Mouse (Mus musculus) liver, embryonic 14.5 days (tissue): ENCODE measurements around the gene Armh3. TPM values are rescaled to one million over a fixed set of nuclear protein-coding genes. Genes with fewer than 3 reads are reported as not detected.

Source experiments
- ATAC-seq: fragments of 200-750 bp; cut with Nextera tagmentation; 2 replicates; pipeline ENCODE4 v1.8.0; 2017; ENCODE audit warnings: moderate number of reproducible peaks, mild to moderate bottlenecking, moderate library complexity; ENCODE audit not compliant: insufficient read depth
- DNase-seq, 3 experiments: peaks; one replicate each; pipeline ENCODE4 v3.0.0-alpha.2; 2012 to 2013; ENCODE audit warnings: low read depth in 3 of 3, low spot score in 3 of 3
- H3K27ac ChIP-seq: fragments of 300-500 bp; sonication (generic); 2 replicates; pipeline ENCODE4 v1.5.1; 2014; ENCODE audit warnings: moderate library complexity, mild to moderate bottlenecking, control low read depth, inconsistent platforms
- H3K27me3 ChIP-seq: fragments of 300-500 bp; sonication (generic); 2 replicates; pipeline ENCODE4 v1.6.1; 2014; ENCODE audit warnings: mild to moderate bottlenecking, low read length, moderate library complexity; ENCODE audit not compliant: control insufficient read depth, insufficient read depth
- H3K36me3 ChIP-seq: fragments of 300-500 bp; sonication (generic); replicated peaks from 2 replicates; pipeline ENCODE4 v1.6.1; 2014; ENCODE audit warnings: low read depth; ENCODE audit not compliant: control insufficient read depth, insufficient read depth
- H3K4me1 ChIP-seq, 2 experiments: fragments of 200-500 bp in 1 of 2; fragments of 300-500 bp in 1 of 2; sonication (generic) in 1 of 2; replicated peaks; 2 replicates each; pipeline ENCODE4 v1.6.1; 2012 to 2014; ENCODE audit warnings: antibody characterized with exemption in 1 of 2, inconsistent platforms in 1 of 2, low read length in 1 of 2; ENCODE audit not compliant: control insufficient read depth in 2 of 2, insufficient read depth in 2 of 2
- H3K4me2 ChIP-seq: fragments of 300-500 bp; sonication (generic); 2 replicates; pipeline ENCODE4 v1.6.1; 2014; ENCODE audit warnings: low read depth, mild to moderate bottlenecking, control low read depth, moderate library complexity
- H3K4me3 ChIP-seq, 2 experiments: fragments of 200-500 bp in 1 of 2; fragments of 300-500 bp in 1 of 2; sonication (generic) in 1 of 2; 2 replicates each; pipeline ENCODE4 v1.5.1; 2012 to 2014; ENCODE audit warnings: low read depth in 2 of 2, low read length in 2 of 2, mild to moderate bottlenecking in 2 of 2, control low read depth in 1 of 2, inconsistent platforms in 1 of 2, moderate library complexity in 1 of 2; ENCODE audit not compliant: insufficient read depth in 1 of 2
- H3K9ac ChIP-seq: fragments of 300-500 bp; sonication (generic); replicated peaks from 2 replicates; pipeline ENCODE4 v1.6.1; 2014; ENCODE audit warnings: mild to moderate bottlenecking, control low read depth, moderate library complexity
- H3K9me3 ChIP-seq: fragments of 300-500 bp; sonication (generic); 2 replicates; pipeline ENCODE4 v1.6.1; 2016; ENCODE audit warnings: low read length, mixed read lengths; ENCODE audit not compliant: control insufficient read depth
- CTCF ChIP-seq: IDR thresholded peaks from 2 replicates; pipeline ENCODE4 v1.5.1; 2016; ENCODE audit warnings: antibody characterized with exemption, low read depth, control low read depth
- EP300 ChIP-seq: IDR thresholded peaks from 2 replicates; pipeline ENCODE4 v1.6.1; 2016; ENCODE audit warnings: antibody characterized with exemption, low read depth
- WGBS: fragments of 180-500 bp; shearing (Covaris S2); extraction: QIAGEN DNeasy Blood & Tissue Kit; methylation state at CpG from one replicate; pipeline ENCODE4 v1.1.7; 2014; ENCODE audit not compliant: insufficient replicate concordance; 5-methylcytosine and 5-hydroxymethylcytosine counted together
- polyA plus RNA-seq, 2 experiments: library from polyadenylated mRNA; depleted of rRNA in 1 of 2; stranded (reverse) in 1 of 2; unstranded in 1 of 2; fragments of >200 nt; fragmentation: Nextera tagmentation in 1 of 2; extraction: Ambion mirVana in 1 of 2; gene quantifications; 2 replicates each; pipeline versions ENCODE4 v1.2.1 to v1.2.3; 2012 to 2014

Gene Armh3
- polyA plus RNA-seq, 2 experiments: 2.2 to 2.8 TPM

DNA sequence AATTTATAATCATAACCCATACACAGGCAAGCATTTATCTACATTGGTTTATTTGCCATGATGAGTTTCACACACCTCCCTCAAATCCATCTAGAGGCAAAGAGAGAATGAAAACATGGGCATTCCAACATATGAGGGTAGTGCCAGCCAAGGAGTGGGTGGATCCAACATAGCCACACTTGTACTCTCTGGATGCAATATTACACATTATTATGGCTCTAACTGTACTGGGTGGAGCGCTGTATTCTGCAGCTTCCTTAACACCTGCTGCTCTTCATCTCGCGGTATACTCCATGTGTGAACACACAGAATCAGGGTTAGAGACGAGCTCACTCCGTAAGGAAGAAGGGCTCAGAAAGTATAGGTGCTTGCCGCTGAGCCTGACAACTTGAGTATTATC lies 79.9 kb downstream of the Armh3 start:
- no peaks in the 10 kb centered on the region for H3K9me3 ChIP-seq
- H3K4me3 ChIP-seq: no peak overlapping the region
- no peaks in the 10 kb centered on the region for H3K36me3 ChIP-seq
- no peak overlapping the region for H3K27ac ChIP-seq
- H3K27me3 ChIP-seq: no peaks in the 10 kb centered on the region
- no peak overlapping the region for H3K9ac ChIP-seq
- ATAC-seq (no peak), DNase-seq (no peak)
- H3K4me1 ChIP-seq: no peaks in the 10 kb centered on the region
- H3K4me2 ChIP-seq: no peak overlapping the region
- TF ChIP-seq EP300 (no peak), CTCF (no peak)
- 79% methylated on average over 6 of the region's 6 CpGs for WGBS

DNA sequence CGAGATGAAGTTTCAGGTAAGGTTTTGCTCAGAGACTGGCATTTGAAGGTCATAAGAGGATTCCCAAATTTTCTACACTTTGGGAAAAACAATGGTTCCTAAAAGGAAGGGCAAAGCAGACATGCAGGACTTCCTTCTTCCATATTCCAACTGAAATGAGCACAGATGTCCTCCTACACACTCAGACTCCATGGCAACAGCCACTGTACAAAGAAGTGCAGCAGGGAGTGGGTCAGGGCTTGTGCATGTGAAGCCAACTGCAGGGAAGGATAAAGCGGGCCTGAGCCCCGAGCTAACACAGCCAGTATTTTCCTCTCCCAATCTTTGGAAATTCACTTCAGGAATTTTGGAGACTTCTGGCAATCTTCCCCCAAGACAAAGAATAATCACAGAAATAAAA lies 80.4 kb downstream of the Armh3 start:
- Histone ChIP-seq H3K4me3 (no peak overlapping the region), H3K9ac (no peak overlapping the region), H3K27me3 (no peaks in the 10 kb centered on the region), H3K4me1 (no peaks in the 10 kb centered on the region), H3K36me3 (no peaks in the 10 kb centered on the region), H3K9me3 (no peaks in the 10 kb centered on the region), H3K27ac (no peak overlapping the region), H3K4me2 (no peak overlapping the region)
- no peak for DNase-seq
- WGBS: 61% methylated on average over 3 of the region's 3 CpGs
- TF ChIP-seq CTCF: no peak
- no peak for TF ChIP-seq EP300
- ATAC-seq: no peak

DNA sequence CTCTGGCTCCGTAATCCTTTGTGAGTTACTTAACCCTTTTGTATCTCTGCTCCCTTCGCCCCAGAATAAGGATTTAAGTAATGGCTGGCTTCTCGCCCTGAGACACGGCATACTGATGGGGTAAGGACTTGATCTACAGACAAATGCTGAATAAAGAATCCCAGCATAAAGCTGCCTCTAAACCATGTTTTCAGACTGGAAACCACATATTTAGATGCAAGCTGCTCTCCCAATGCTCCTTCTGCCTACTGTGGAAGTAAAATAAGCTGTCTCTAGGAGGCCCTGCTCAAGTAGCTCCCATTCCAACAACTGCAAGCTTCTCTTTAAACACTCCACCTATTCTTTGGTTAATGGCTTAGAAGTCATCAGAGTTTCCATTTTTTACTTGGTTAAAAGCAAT lies 81.8 kb downstream of the Armh3 start:
- Histone ChIP-seq H3K4me1 (no peaks in the 10 kb centered on the region), H3K4me3 (no peak overlapping the region), H3K9me3 (no peaks in the 10 kb centered on the region), H3K4me2 (no peak overlapping the region), H3K27ac (no peak overlapping the region), H3K9ac (no peak overlapping the region), H3K36me3 (no peaks in the 10 kb centered on the region), H3K27me3 (no peaks in the 10 kb centered on the region)
- DNase-seq (no peak), ATAC-seq (no peak)
- TF ChIP-seq CTCF: no peak
- no peak for TF ChIP-seq EP300
- 76% methylated on average over 4 of the region's 4 CpGs for WGBS

DNA sequence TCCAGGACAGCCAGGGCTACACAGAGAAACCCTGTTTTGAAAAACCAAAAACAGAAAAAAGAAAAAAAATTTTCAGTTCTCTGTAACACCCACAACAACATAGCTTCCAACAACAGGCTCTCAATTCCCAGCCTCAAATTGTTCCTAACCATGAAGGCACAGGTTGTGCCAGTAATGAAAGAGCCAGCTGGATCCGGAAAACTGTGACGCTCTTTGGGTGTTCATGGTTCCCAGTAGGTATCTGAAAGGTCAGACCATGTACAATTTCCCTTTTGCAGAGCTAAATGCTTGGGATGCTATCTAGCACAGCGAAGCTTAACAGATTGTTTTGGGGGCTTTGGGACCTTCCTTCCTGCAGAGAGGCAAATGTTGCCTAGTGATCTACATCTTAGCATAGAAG lies 82.3 kb downstream of the Armh3 start:
- Histone ChIP-seq H3K36me3 (no peaks in the 10 kb centered on the region), H3K4me1 (no peaks in the 10 kb centered on the region), H3K9ac (no peak overlapping the region), H3K27me3 (no peaks in the 10 kb centered on the region), H3K27ac (no peak overlapping the region), H3K4me2 (no peak overlapping the region), H3K9me3 (no peaks in the 10 kb centered on the region), H3K4me3 (no peak overlapping the region)
- ATAC-seq (no peak), DNase-seq (no peak)
- WGBS: 74% methylated on average over 3 of the region's 3 CpGs
- no peak for TF ChIP-seq EP300
- no peak for TF ChIP-seq CTCF

DNA sequence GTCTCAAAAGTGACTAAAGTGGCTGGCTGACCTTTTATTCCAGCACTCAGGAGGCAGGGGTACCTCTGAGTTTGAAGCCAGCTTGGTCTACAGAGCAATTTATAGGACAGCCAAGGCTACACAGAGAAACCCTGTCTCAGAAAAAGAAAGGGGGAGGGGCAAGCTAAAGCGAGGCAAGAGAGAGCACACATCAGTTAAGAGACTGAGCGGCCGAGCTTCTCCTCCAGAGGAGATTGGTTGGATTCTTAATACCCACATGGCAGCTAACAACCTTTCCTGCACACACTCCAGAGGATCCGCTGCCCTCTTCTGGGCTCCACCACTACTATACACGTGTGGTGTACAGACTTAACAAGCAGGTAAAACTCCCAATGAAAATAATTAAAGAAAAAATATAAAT lies 85.3 kb downstream of the Armh3 start:
- DNase-seq (no peak), ATAC-seq (no peak)
- 62% methylated on average over 5 of the region's 5 CpGs for WGBS
- H3K9ac ChIP-seq: no peak overlapping the region
- H3K36me3 ChIP-seq: no peaks in the 10 kb centered on the region
- no peak overlapping the region for H3K27ac ChIP-seq
- H3K4me3 ChIP-seq: no peak overlapping the region
- no peaks in the 10 kb centered on the region for H3K27me3 ChIP-seq
- H3K9me3 ChIP-seq: no peaks in the 10 kb centered on the region
- H3K4me1 ChIP-seq: no peaks in the 10 kb centered on the region
- H3K4me2 ChIP-seq: no peak overlapping the region
- TF ChIP-seq EP300 (no peak), CTCF (no peak)
